Mouse (Mus musculus) embryonic facial prominence, embryonic 12.5 days (tissue): Measurements from ENCODE around the gene Bpifb3. TPM values are rescaled to one million over a fixed set of nuclear protein-coding genes. Genes with fewer than 3 reads are reported as not detected.

Source experiments
- ATAC-seq: fragments of 200-750 bp; cut with Nextera tagmentation; 2 replicates; pipeline ENCODE4 v1.8.0; 2017; ENCODE audit not compliant: insufficient number of reproducible peaks, insufficient read depth, low FRiP score, low TSS enrichment
- H3K27ac ChIP-seq: fragments of 300-500 bp; sonication (generic); 2 replicates; pipeline ENCODE4 v1.5.1; 2016; ENCODE audit warnings: mild to moderate bottlenecking
- H3K27me3 ChIP-seq: fragments of 300-500 bp; sonication (generic); 2 replicates; pipeline ENCODE4 v1.6.1; 2016; ENCODE audit warnings: mild to moderate bottlenecking, moderate library complexity
- H3K36me3 ChIP-seq: fragments of 300-500 bp; sonication (generic); 2 replicates; pipeline ENCODE4 v1.6.1; 2016; ENCODE audit warnings: mild to moderate bottlenecking
- H3K4me1 ChIP-seq: fragments of 300-500 bp; sonication (generic); 2 replicates; pipeline ENCODE4 v1.6.1; 2016
- H3K4me2 ChIP-seq: fragments of 300-500 bp; sonication (generic); replicated peaks from 2 replicates; pipeline ENCODE4 v1.6.1; 2016; ENCODE audit warnings: mild to moderate bottlenecking, moderate library complexity
- H3K4me3 ChIP-seq: fragments of 300-500 bp; sonication (generic); 2 replicates; pipeline ENCODE4 v1.5.1; 2016; ENCODE audit warnings: mild to moderate bottlenecking
- H3K9ac ChIP-seq: fragments of 300-500 bp; sonication (generic); 2 replicates; pipeline ENCODE4 v1.6.1; 2016; ENCODE audit warnings: mild to moderate bottlenecking, moderate library complexity
- H3K9me3 ChIP-seq: fragments of 300-500 bp; sonication (generic); 2 replicates; pipeline ENCODE4 v1.6.1; 2016; ENCODE audit warnings: mild to moderate bottlenecking, moderate library complexity
- WGBS: fragments of 180-500 bp; shearing (Covaris S2); methylation state at CpG from one replicate; pipeline ENCODE4 v1.1.7; 2016; 5-methylcytosine and 5-hydroxymethylcytosine counted together
- polyA plus RNA-seq: library from polyadenylated mRNA; unstranded; fragments of >200 nt; fragmentation: Nextera tagmentation; extraction: Ambion mirVana; gene quantifications from 2 replicates; pipeline ENCODE4 v1.2.1, GENCODE M21; 2016

Bpifb3 gene
- polyA plus RNA-seq, 1 experiment from 2014 or later = not detected

DNA sequence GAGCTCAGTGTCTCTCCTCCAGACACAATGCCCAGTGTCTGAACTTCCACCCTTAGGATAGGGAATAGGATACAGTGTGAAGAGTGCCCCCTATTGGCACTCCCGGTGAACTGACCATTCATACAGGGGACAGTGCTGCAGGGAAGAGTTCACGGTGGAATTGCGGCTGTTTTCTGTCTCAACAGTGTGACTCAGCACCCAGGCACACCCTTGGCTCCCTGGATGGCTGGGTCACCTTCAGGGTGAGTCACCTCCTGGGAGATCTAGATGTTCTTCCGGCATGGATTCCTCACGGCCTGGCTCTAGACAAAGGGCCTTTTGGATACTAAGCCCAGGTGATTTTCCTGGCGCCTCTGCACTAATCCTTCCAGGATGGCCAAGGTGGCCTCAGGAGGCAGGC lies 17.3 kb downstream of the Bpifb3 start:
- ATAC-seq = no peak
- Histone ChIP-seq H3K4me3 (no peak overlapping the region), H3K27me3 (no peaks in the 10 kb centered on the region), H3K9me3 (no peaks in the 10 kb centered on the region), H3K27ac (no peak overlapping the region), H3K9ac (no peak overlapping the region), H3K4me2 (no peak overlapping the region), H3K4me1 (no peaks in the 10 kb centered on the region), H3K36me3 (no peaks in the 10 kb centered on the region)
- WGBS = 90% methylated on average over 6 of the region's 6 CpGs

DNA sequence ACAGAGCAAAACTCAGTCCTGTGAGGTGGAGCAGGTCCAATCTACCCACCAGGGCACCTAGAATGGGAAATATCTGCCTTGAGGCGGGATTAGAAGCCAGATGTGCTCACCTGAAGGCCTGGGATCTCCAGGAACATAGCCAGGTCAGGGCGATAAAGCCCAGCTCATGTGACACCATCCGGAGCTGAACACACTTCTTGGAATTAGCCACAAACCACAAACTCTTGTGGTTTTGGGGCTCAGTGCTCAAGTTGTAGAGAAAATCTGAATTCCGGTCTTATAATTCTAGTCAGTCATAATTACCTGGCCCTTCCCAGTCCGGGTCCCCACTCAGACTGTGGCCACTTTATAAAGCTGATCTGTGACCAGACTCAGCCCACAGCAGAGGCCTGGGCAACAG lies 19.8 kb downstream of the Bpifb3 start, which contains the start of gene Bpifb4:
TSS of gene Bpifb4 (plus strand) at position 370 of the 400 bp plus-strand sequence.
- no peak within 1 kb of the TSS for H3K4me2 ChIP-seq
- WGBS = 82% methylated on average over 5 of the region's 5 CpGs
- no peaks in the 10 kb centered on the region for H3K27me3 ChIP-seq
- no peak within 1 kb of the TSS for H3K9ac ChIP-seq
- no peaks in the 10 kb centered on the region for H3K36me3 ChIP-seq
- no peaks in the 10 kb centered on the region for H3K9me3 ChIP-seq
- H3K27ac ChIP-seq = no peak within 1 kb of the TSS
- H3K4me1 ChIP-seq = no peaks in the 10 kb centered on the region
- H3K4me3 ChIP-seq = no peak within 1 kb of the TSS
- no peak for ATAC-seq

DNA sequence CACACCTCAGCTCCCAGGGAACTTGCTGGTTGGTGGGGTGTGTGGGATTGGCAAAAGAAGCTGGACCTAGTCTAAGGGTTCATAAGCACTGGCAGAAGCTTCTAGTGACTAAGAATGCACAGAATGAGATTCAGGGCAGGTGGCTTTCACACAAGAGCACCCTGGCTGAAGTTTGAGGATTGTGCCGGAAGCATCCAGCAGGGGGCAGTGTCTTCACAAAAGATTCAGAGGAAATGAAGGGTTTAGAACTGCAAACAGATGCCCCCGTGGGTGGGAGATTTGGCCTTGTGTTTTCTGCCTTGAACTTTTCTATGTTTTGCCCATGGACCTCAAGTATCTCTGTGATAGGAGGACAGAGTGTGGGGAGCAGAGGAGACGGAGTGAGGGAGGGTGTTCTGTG lies 25.5 kb downstream of the Bpifb3 start:
- H3K9me3 ChIP-seq = no peaks in the 10 kb centered on the region
- no peak for ATAC-seq
- no peak overlapping the region for H3K27ac ChIP-seq
- no peak overlapping the region for H3K4me2 ChIP-seq
- 41% methylated on average over 3 of the region's 3 CpGs for WGBS
- H3K4me3 ChIP-seq = no peak overlapping the region
- H3K4me1 ChIP-seq = no peaks in the 10 kb centered on the region
- H3K27me3 ChIP-seq = no peaks in the 10 kb centered on the region
- H3K36me3 ChIP-seq = no peaks in the 10 kb centered on the region
- H3K9ac ChIP-seq = no peak overlapping the region

DNA sequence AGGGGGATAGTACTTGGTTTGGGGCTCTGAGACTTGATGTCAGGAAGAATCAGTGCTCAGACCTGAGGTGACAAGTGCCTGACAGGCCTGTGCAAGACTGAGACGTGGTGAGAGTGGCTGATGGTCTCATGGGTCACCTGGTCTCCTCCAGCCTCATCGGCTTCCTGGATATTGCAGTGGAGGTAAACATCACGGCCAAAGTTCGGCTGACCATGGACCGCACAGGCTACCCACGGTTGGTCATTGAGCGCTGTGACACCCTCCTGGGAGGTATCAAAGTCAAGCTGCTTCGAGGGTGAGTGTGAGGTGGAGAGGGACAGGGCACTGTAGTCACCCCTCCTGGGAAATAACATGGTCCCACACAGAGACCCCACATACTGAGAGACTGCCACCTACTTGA lies 26.5 kb downstream of the Bpifb3 start:
- Histone ChIP-seq H3K27ac (no peak overlapping the region), H3K36me3 (no peaks in the 10 kb centered on the region), H3K9me3 (no peaks in the 10 kb centered on the region), H3K9ac (no peak overlapping the region), H3K4me2 (no peak overlapping the region), H3K4me1 (no peaks in the 10 kb centered on the region), H3K27me3 (no peaks in the 10 kb centered on the region), H3K4me3 (no peak overlapping the region)
- 81% methylated on average over 8 of the region's 8 CpGs for WGBS
- no peak for ATAC-seq

DNA sequence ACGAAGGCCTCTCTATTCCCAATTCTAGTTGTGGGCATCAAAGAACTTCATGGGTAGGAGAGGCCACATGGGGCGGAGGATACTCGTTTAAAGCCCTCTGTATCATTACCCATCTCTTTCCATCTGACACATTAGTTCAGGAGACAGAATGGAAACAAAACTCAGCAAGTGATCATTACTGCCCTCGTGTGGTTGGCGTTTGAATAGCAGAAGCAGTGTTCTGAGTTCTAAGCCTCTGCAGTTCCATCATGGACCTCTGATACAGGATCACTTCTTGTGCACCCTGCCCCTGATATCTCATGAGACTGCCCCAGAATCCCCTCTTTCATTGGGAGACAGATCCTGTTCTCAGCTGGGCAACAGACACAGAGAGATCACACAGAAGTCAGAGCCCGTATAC lies 34.9 kb downstream of the Bpifb3 start:
- 33% methylated on average over 6 of the region's 6 CpGs for WGBS
- Histone ChIP-seq H3K9me3 (no peaks in the 10 kb centered on the region), H3K4me2 (no peak overlapping the region), H3K9ac (no peak overlapping the region), H3K27ac (no peak overlapping the region), H3K36me3 (no peaks in the 10 kb centered on the region), H3K4me1 (no peaks in the 10 kb centered on the region), H3K27me3 (no peaks in the 10 kb centered on the region), H3K4me3 (no peak overlapping the region)
- ATAC-seq = no peak

DNA sequence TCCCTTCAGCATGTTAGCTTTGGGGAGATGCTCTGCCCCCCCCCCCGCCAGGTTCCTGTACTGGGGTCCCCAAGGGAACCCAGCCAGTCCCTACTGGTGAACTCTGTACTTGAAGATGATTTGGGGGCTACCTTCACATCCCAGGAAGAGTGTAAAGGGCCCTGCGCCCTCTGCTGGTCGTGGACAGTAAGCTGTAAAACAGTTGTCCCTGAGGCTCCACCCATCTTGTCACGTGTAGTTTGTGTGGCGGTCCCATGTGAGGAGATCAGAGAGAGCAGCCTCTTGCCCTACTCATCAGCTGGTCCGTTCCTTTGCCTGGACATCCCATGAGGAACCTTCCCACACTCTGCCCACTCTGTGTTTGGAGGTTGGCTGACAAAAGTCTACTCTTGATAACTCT lies 35.8 kb downstream of the Bpifb3 start:
- H3K27ac ChIP-seq = no peak overlapping the region
- 4% methylated on average over 6 of the region's 6 CpGs for WGBS
- H3K9me3 ChIP-seq = no peaks in the 10 kb centered on the region
- ATAC-seq = no peak
- H3K36me3 ChIP-seq = no peaks in the 10 kb centered on the region
- no peak overlapping the region for H3K4me3 ChIP-seq
- no peak overlapping the region for H3K9ac ChIP-seq
- no peaks in the 10 kb centered on the region for H3K4me1 ChIP-seq
- peak overlapping the region; percentile 32; the same call in 1 of the 2 replicates for H3K4me2 ChIP-seq
- H3K27me3 ChIP-seq = no peaks in the 10 kb centered on the region

DNA sequence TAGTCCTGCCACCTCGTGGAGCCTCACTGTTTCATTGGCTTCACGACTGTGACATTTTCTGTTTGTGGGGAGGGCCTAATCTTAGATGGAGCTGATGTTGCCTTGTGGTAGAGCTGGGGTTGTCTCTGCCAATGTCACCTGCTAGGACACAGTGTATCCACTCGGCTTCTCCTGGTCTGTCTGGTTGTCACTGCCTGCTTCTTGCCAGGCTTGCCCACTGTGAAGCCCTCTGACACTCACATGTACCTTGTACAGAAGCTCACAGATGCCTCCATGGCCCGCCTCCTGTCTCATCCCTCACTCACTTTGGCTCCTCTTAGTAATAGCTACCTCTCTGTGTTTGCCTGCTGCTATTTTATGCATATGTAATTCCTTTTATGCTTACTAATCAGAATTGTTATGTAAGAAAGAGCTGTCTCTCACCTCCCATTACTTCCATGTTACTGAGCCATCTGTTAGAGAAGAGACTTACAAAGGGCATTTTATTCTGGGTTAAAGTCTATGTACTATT lies 44.8 kb downstream of the Bpifb3 start:
- Histone ChIP-seq H3K27ac (no peak overlapping the region), H3K9me3 (no peaks in the 10 kb centered on the region), H3K4me3 (no peak overlapping the region), H3K9ac (no peak overlapping the region), H3K27me3 (no peaks in the 10 kb centered on the region), H3K36me3 (no peaks in the 10 kb centered on the region), H3K4me2 (no peak overlapping the region), H3K4me1 (no peaks in the 10 kb centered on the region)
- 72% methylated on average over 4 of the region's 4 CpGs for WGBS
- ATAC-seq = no peak

DNA sequence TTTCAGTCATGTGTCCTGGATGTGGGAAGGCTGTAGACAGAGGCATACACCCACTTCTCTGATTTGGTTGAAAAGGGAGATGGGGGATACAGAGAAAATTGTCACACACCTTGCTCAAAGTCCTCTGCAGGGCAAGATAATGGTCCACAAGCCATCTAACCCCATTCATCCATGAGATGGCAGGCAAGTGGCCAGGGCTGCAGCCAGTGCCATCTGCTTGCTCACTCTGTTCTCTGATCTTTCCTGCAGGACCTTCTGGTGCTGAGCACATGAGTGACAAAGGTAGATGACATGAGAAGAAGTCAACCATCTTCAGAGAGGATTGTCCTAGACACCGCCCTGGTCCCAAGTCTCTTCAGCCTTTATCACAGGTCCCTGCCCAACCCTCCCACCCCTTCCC lies 45.3 kb downstream of the Bpifb3 start:
- Histone ChIP-seq H3K9me3 (no peaks in the 10 kb centered on the region), H3K4me2 (no peak overlapping the region), H3K27me3 (no peaks in the 10 kb centered on the region), H3K36me3 (no peaks in the 10 kb centered on the region), H3K4me1 (no peaks in the 10 kb centered on the region), H3K4me3 (no peak overlapping the region), H3K27ac (no peak overlapping the region), H3K9ac (no peak overlapping the region)
- no peak for ATAC-seq
- 94% methylated on average over 1 of the region's 1 CpGs for WGBS

DNA sequence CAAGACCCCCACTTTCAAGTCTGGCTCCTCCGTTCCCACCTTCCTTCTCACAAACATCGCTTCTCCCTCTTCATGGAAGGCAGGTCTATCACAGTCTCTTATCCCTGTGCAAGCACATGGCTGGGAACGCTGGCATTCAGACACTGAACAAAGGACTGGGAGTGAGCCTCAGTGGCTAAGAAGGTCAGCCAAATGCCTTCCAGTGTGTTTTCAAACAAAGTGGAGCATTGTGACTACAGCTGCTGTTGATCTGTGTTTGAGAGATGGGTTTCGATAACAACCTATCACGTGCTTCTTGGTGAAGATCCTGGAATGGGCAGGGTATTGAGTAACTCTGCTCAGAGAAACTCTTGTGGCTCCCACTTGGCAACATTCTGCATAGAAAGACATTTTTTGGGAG lies 52.2 kb downstream of the Bpifb3 start:
- no peak overlapping the region for H3K9ac ChIP-seq
- H3K36me3 ChIP-seq = no peaks in the 10 kb centered on the region
- H3K4me2 ChIP-seq = no peak overlapping the region
- no peaks in the 10 kb centered on the region for H3K4me1 ChIP-seq
- no peak overlapping the region for H3K4me3 ChIP-seq
- no peaks in the 10 kb centered on the region for H3K27me3 ChIP-seq
- WGBS = 55% methylated on average over 5 of the region's 5 CpGs
- H3K27ac ChIP-seq = no peak overlapping the region
- ATAC-seq = no peak
- H3K9me3 ChIP-seq = no peaks in the 10 kb centered on the region

DNA sequence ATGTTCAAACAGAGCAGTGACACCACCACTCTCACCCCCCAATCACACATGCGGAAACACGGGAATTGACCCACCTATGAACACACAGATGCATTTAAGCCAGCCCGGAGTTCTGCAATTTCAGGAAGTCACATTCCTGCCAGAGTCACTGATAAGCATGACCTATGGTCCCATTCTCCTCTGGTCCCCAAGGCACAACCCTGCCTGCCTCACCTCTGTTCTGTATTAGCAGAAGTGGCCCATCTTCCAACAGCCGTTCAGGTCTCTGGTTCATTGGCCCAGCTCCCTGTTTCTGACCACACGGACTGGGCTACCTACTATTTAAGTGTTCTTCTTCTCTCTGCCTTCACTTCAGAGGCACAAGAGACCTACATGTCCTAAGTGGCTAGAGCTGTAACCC lies 56.6 kb downstream of the Bpifb3 start, which contains the start of gene Bpifa6:
TSS of gene Bpifa6 (plus strand) at position 364 of the 400 bp plus-strand sequence.
- WGBS = 44% methylated on average over 5 of the region's 5 CpGs

More for the DNA sequence above, 56.6 kb downstream of the Bpifb3 start, which contains the start of gene Bpifa6:
- Histone ChIP-seq H3K27ac (no peak within 1 kb of the TSS), H3K4me2 (no peak within 1 kb of the TSS), H3K27me3 (no peaks in the 10 kb centered on the region), H3K36me3 (no peaks in the 10 kb centered on the region), H3K4me1 (no peaks in the 10 kb centered on the region), H3K9ac (no peak within 1 kb of the TSS), H3K9me3 (no peaks in the 10 kb centered on the region), H3K4me3 (no peak within 1 kb of the TSS)
- no peak for ATAC-seq

Other genes with a start within 250 kb of the Bpifb3 start
- gene Dnmt3c, start 221.6 kb upstream of the Bpifb3 start, polyA plus RNA-seq = not detected in 2 replicates
- 246 and 284 TPM in 2 replicates for gene Mapre1, start 177.0 kb upstream of the Bpifb3 start, polyA plus RNA-seq
- gene Efcab8, start 138.3 kb upstream of the Bpifb3 start, polyA plus RNA-seq = 0.04 and 0.09 TPM in 2 replicates
- gene Sun5, start 47.1 kb upstream of the Bpifb3 start, polyA plus RNA-seq = not detected in 2 replicates
- not detected in 2 replicates for gene Bpifb2, start 43.2 kb upstream of the Bpifb3 start, polyA plus RNA-seq
- not detected in 2 replicates for gene Bpifb6, start 17.8 kb upstream of the Bpifb3 start, polyA plus RNA-seq
- not detected in 2 replicates for gene Bpifb4, start 20.0 kb downstream of the Bpifb3 start, polyA plus RNA-seq
- gene Bpifa6, start 56.7 kb downstream of the Bpifb3 start, polyA plus RNA-seq = not detected in 2 replicates
- not detected in 2 replicates for gene Bpifa2, start 90.0 kb downstream of the Bpifb3 start, polyA plus RNA-seq
- gene Bpifa3, start 212.1 kb downstream of the Bpifb3 start, polyA plus RNA-seq = not detected in 2 replicates
- gene Bpifa1, start 224.7 kb downstream of the Bpifb3 start, polyA plus RNA-seq = not detected in 2 replicates
- gene Bpifa5, start 244.4 kb downstream of the Bpifb3 start, polyA plus RNA-seq = not detected in 2 replicates